Mouse (Mus musculus) neural tube, embryonic 11.5 days (tissue): ENCODE measurements at regions not wholly inside any gene's neighbourhood (a gene's known extent, or its start where the extent isn't known, plus 50 kb on each side); places are given as distances from the start of the nearest gene placed in this dataset.

Source experiments
- ATAC-seq: fragments of 200-750 bp; cut with Nextera tagmentation; 2 replicates; pipeline ENCODE4 v1.8.0; 2017; ENCODE audit warnings: moderate number of reproducible peaks, mild to moderate bottlenecking, moderate TSS enrichment, moderate library complexity; ENCODE audit not compliant: insufficient read depth, low FRiP score, low TSS enrichment
- DNase-seq: peaks from one replicate; pipeline ENCODE4 v3.0.0-alpha.2; 2015; ENCODE audit warnings: low spot score
- H3K27ac ChIP-seq: fragments of 300-500 bp; sonication (generic); 2 replicates; pipeline ENCODE4 v1.5.1; 2014; ENCODE audit warnings: low read depth, mild to moderate bottlenecking, low read length
- H3K27me3 ChIP-seq: fragments of 300-500 bp; sonication (generic); 2 replicates; pipeline ENCODE4 v1.6.1; 2014; ENCODE audit warnings: mild to moderate bottlenecking, low read length, mixed read lengths; ENCODE audit not compliant: control insufficient read depth, insufficient read depth
- H3K36me3 ChIP-seq: fragments of 300-500 bp; sonication (generic); 2 replicates; pipeline ENCODE4 v1.6.1; 2014; ENCODE audit warnings: mild to moderate bottlenecking, low read length, moderate library complexity, mixed read lengths; ENCODE audit not compliant: control insufficient read depth, insufficient read depth
- H3K4me1 ChIP-seq: fragments of 300-500 bp; sonication (generic); 2 replicates; pipeline ENCODE4 v1.6.1; 2014; ENCODE audit warnings: low read length, mixed read lengths; ENCODE audit not compliant: control insufficient read depth, insufficient read depth
- H3K4me2 ChIP-seq: fragments of 300-500 bp; sonication (generic); 2 replicates; pipeline ENCODE4 v1.6.1; 2014; ENCODE audit warnings: low read depth, mild to moderate bottlenecking, moderate library complexity
- H3K4me3 ChIP-seq: fragments of 300-500 bp; sonication (generic); 2 replicates; pipeline ENCODE4 v1.5.1; 2014; ENCODE audit warnings: low read depth, low read length
- H3K9ac ChIP-seq: fragments of 300-500 bp; sonication (generic); 2 replicates; pipeline ENCODE4 v1.6.1; 2014; ENCODE audit warnings: mild to moderate bottlenecking, low read length
- H3K9me3 ChIP-seq: fragments of 300-500 bp; sonication (generic); 2 replicates; pipeline ENCODE4 v1.6.1; 2016; ENCODE audit warnings: low read length; ENCODE audit not compliant: control insufficient read depth
- WGBS: fragments of 180-500 bp; shearing (Covaris S2); extraction: QIAGEN DNeasy Blood & Tissue Kit; methylation state at CpG from one replicate; pipeline ENCODE4 v1.1.7; 2014; 5-methylcytosine and 5-hydroxymethylcytosine counted together

DNA sequence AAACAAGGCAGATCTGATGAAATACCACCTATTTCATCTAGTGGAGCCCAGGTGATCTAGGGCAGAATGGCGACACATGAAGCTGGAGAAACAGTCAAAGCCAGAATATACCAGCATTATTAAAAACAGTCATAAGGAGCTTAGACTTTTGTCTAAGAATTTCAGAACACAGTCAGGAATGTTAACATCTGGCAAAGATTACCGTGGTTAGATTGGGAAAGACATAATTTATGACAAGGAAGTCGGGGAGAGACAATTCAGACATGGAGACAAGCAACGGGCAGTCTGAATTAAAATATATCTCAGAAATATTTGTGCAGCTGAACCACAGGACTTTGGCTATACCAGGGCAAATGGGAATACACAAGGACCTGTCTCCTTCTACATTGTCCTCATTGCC, 310.8 kb upstream of the Actbl2 start:
- Histone ChIP-seq H3K4me2 (no peak overlapping the region), H3K27ac (no peak overlapping the region), H3K4me1 (no peaks in the 10 kb centered on the region), H3K27me3 (no peaks in the 10 kb centered on the region), H3K9ac (no peak overlapping the region), H3K36me3 (no peaks in the 10 kb centered on the region), H3K9me3 (no peaks in the 10 kb centered on the region), H3K4me3 (no peak overlapping the region)
- no peak for DNase-seq
- ATAC-seq: no peak
- WGBS: 61% methylated on average over 4 of the region's 4 CpGs

DNA sequence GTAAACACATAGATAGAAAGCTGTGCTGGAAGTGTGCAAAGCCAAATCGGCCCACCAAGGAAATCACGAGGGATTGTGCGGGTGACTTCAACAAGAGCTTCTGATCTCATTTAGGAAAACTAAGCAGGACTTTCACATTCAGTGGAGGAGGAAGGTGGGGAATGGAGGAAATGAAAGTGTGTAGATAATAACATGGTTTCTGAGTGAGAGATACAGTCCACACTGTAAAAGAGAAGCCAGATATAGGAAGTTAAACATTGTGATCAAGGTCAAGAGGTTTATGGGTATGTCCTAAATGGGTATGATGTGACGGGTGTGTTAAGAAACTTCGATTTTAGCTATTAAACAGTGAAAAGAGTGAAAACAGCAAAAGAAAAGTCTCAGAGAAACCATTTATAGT, 310.1 kb upstream of the Actbl2 start:
- H3K4me1 ChIP-seq: no peaks in the 10 kb centered on the region
- no peaks in the 10 kb centered on the region for H3K36me3 ChIP-seq
- no peak overlapping the region for H3K4me3 ChIP-seq
- H3K27ac ChIP-seq: no peak overlapping the region
- ATAC-seq (no peak), DNase-seq (no peak)
- H3K27me3 ChIP-seq: no peaks in the 10 kb centered on the region
- H3K4me2 ChIP-seq: no peak overlapping the region
- 87% methylated on average over 5 of the region's 5 CpGs for WGBS
- no peaks in the 10 kb centered on the region for H3K9me3 ChIP-seq
- no peak overlapping the region for H3K9ac ChIP-seq

DNA sequence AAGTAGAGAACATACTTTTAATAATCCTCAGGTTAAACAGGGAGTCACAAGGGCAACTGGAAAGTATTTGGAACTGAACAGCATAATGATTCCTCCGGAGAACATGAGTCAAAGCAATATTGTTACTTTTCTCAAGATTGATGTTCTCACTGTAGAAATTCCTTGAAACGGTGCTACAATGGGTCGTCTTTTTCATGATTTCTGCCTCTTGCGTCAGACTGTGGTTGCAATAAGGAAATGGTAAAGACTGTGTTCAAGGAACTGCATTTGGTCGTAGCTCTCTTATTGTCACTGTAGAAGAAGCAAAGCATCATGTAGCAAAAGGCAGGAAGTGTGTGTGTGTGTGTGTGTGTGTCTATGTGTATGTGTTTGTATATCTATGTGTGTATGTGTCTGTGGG, 294.6 kb upstream of the Actbl2 start:
- no peaks in the 10 kb centered on the region for H3K36me3 ChIP-seq
- H3K9me3 ChIP-seq: no peaks in the 10 kb centered on the region
- no peak for DNase-seq
- no peak overlapping the region for H3K4me3 ChIP-seq
- H3K27me3 ChIP-seq: no peaks in the 10 kb centered on the region
- no peaks in the 10 kb centered on the region for H3K4me1 ChIP-seq
- H3K27ac ChIP-seq: no peak overlapping the region
- WGBS: 77% methylated on average over 5 of the region's 5 CpGs
- H3K9ac ChIP-seq: no peak overlapping the region
- H3K4me2 ChIP-seq: no peak overlapping the region
- ATAC-seq: no peak

DNA sequence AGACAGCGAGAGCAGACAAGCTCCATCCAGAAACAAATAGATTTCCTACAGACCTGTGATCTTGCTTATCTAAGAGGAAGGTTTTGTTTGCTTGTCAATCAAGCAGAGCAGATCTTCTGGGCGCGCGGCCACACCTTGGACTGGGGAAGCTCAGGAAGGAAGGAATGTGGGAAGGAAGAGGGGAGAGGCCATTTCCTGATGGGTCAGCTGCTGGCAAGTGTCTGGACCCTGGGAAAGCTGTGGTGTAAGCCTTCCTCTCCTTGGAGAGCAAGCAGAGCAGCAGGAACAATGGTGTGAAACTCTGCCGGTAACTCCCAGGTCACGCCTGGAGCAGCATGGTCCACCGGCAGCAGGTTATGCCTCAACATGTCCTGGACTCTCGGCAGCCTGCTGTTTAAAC, 287.7 kb upstream of the Actbl2 start:
- no peak overlapping the region for H3K9ac ChIP-seq
- no peaks in the 10 kb centered on the region for H3K27me3 ChIP-seq
- ATAC-seq (no peak), DNase-seq (peak; percentile 19)
- WGBS: 53% methylated on average over 8 of the region's 8 CpGs
- no peak overlapping the region for H3K4me3 ChIP-seq
- no peaks in the 10 kb centered on the region for H3K36me3 ChIP-seq
- H3K4me2 ChIP-seq: no peak overlapping the region
- H3K9me3 ChIP-seq: no peaks in the 10 kb centered on the region
- H3K27ac ChIP-seq: no peak overlapping the region
- H3K4me1 ChIP-seq: no peaks in the 10 kb centered on the region

DNA sequence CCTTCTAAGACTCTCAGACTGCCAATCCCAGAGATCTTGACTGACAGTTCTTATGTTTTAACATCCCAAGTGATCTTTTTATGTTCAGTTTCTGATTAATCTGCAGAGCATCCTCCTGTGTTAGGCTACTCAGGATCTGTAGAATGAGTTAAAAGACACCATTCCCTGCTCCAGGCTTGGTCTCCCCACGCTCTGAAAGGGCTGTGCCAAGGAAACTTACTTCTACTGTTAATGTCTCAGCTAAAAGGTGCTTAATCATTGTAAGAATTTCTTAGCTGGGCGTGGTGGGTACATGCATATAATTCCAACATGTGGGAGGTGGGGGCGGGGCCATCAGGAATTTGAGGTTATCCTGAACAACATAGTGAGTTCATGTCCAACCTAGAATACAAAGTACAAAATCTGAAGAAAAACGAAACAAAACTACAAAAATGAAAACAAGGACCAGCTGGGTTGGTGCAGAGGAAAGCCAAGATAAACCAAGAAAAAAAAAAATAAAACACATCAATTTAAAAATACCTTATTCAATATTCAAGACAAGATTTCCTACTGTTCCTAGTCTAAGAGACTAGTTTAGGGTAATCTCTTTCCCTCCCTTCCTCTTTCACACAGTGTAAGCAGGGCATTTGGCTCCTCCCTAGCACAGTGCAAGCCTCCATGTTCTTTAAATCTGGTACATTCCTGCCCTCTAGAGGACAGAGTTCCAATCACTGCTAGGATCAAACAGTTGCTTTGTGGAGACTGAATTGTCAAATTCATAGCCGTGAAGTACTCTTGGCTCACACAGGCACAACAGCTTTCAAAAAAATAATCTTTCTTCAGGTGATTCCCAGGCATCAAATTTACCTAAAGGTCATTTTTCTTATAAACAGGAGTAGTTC, 286.9 kb upstream of the Actbl2 start:
- no peak overlapping the region for H3K4me2 ChIP-seq
- ATAC-seq: peak; percentile 92
- H3K4me3 ChIP-seq: no peak overlapping the region
- WGBS: 60% methylated on average over 5 of the region's 5 CpGs
- H3K27me3 ChIP-seq: no peaks in the 10 kb centered on the region
- no peaks in the 10 kb centered on the region for H3K36me3 ChIP-seq
- DNase-seq: peak; percentile 56
- H3K9ac ChIP-seq: no peak overlapping the region
- H3K27ac ChIP-seq: no peak overlapping the region
- H3K9me3 ChIP-seq: no peaks in the 10 kb centered on the region
- H3K4me1 ChIP-seq: no peaks in the 10 kb centered on the region

DNA sequence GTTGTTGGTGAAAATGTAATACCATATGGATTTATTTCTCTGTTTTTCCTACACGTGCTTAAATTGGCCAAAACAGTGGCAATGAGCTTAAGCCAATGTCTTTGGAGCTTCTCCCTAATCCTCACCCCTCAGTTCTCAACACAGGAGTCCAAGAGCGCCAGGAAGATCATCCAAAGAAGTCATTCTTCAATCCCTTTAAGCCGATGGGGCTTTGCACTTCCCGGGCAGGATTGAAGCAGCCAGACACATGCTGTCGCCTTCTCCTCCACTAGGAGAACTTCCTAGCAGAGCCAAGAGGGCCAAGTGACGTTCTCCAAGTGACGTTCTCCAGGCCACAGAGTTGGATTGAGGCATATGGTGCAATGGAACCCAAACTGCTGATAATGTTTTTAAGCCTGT, 286.3 kb upstream of the Actbl2 start:
- 57% methylated on average over 7 of the region's 7 CpGs for WGBS
- no peak for DNase-seq
- H3K36me3 ChIP-seq: no peaks in the 10 kb centered on the region
- H3K27me3 ChIP-seq: no peaks in the 10 kb centered on the region
- H3K4me1 ChIP-seq: no peaks in the 10 kb centered on the region
- ATAC-seq: no peak
- H3K27ac ChIP-seq: no peak overlapping the region
- H3K9me3 ChIP-seq: no peaks in the 10 kb centered on the region
- H3K4me2 ChIP-seq: no peak overlapping the region
- no peak overlapping the region for H3K9ac ChIP-seq
- no peak overlapping the region for H3K4me3 ChIP-seq

DNA sequence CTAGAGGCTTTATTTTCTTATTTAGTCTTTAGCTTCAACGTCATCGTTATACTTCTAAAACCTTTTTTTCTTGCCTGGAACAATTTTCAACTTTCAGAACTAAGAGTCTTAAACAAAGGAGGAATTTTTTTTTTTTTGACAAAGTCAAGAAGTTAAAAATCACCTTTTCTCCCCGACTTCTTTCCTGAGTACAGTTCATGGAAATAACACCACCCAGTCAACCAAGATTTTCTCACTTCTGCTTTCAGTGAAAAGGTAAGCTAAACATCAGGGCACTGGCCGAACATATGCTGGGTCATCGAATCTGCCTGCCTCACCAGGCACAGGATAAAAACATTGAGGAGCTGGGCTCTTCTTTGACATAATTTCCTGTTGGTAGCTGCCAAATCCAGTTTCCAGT, 277.4 kb upstream of the Actbl2 start:
- H3K36me3 ChIP-seq: no peaks in the 10 kb centered on the region
- H3K27ac ChIP-seq: no peak overlapping the region
- WGBS: 84% methylated on average over 5 of the region's 5 CpGs
- no peak overlapping the region for H3K9ac ChIP-seq
- DNase-seq (no peak), ATAC-seq (no peak)
- no peaks in the 10 kb centered on the region for H3K9me3 ChIP-seq
- H3K4me3 ChIP-seq: no peak overlapping the region
- no peaks in the 10 kb centered on the region for H3K4me1 ChIP-seq
- no peak overlapping the region for H3K4me2 ChIP-seq
- no peaks in the 10 kb centered on the region for H3K27me3 ChIP-seq

DNA sequence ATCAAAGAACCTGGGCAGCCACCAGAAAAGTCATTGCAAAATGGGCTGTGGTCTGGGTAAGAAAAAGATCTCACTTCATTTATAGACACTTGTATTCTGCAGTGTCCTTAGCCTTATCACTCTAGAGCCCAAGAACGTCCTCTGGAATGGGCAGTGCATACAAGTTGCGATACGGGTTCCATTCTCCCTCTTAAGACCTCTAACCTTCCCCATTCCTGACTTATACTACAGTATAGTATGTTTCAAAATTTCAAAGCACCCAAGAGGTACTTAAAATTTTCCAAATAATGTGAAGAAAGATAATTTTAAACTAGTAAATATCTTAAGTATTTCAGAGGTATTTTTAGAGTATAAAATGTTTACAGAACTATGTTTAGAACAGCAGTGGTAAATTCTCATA, 276.8 kb upstream of the Actbl2 start:
- DNase-seq: no peak
- Histone ChIP-seq H3K27ac (no peak overlapping the region), H3K4me3 (no peak overlapping the region), H3K36me3 (no peaks in the 10 kb centered on the region), H3K9ac (no peak overlapping the region), H3K27me3 (no peaks in the 10 kb centered on the region), H3K9me3 (no peaks in the 10 kb centered on the region), H3K4me2 (no peak overlapping the region), H3K4me1 (no peaks in the 10 kb centered on the region)
- 97% methylated on average over 3 of the region's 3 CpGs for WGBS
- ATAC-seq: no peak

DNA sequence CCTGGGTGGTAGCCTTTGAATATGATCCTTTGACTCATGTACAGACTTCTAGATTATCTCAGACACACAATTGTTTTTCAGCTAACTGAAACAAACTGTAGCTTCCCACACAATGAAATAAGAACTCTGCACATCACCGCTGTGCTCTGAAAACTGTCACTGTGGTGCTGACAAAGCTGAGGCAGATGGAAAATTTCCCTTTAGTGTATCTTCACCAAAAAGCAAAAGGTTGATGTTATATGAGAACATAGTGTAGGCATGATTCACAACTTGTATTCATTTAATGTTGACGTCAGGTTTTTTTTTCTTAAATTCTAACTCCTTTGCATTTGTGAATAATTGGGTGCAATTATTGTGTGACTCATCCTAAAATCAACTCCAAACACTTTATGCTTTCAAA, 264.1 kb upstream of the Actbl2 start:
- Histone ChIP-seq H3K9me3 (no peaks in the 10 kb centered on the region), H3K27me3 (no peaks in the 10 kb centered on the region), H3K4me3 (no peak overlapping the region), H3K4me1 (no peaks in the 10 kb centered on the region), H3K36me3 (no peaks in the 10 kb centered on the region), H3K27ac (no peak overlapping the region), H3K4me2 (no peak overlapping the region), H3K9ac (no peak overlapping the region)
- 91% methylated on average over 2 of the region's 2 CpGs for WGBS
- no peak for ATAC-seq
- no peak for DNase-seq
